Mouse (Mus musculus): ENCODE results near the gene Fat1.
A peak's percentile ranks its signal among the peaks of the same experiment; 100 is the strongest.

The Fat1 gene

DNA sequence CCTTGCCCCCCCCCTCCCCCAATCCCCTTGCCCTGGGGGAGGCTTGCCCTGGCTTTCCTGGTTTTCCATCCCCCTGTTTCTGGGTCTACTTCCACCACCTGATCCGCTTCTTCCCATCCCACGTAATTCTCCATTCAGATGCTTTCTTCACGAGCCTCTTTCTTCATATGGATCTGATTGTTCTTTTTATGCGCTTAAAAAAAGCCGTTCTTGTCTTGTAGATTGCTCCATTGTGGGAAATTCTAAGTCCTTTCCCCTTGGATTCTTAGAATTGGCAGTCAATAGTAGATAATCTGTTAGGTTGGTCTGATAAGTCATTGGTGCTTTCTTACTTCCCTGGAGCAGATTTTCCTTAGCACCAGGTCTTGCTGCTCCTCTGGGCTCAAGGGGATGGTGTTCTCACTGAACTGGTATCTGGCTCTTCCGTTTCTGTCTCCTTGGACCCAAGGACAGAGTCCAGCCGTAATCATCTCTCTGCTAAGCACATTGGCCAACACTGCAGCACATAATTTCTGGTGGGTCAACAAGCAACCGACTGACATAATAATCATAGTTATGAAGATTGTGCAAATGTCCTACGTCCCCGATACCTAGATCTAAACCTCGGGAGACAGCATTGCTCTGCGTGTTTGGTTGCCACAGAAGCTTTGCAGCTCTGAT is 27.5 kb downstream of the Fat1 start:
- no peak for DNase-seq

DNA sequence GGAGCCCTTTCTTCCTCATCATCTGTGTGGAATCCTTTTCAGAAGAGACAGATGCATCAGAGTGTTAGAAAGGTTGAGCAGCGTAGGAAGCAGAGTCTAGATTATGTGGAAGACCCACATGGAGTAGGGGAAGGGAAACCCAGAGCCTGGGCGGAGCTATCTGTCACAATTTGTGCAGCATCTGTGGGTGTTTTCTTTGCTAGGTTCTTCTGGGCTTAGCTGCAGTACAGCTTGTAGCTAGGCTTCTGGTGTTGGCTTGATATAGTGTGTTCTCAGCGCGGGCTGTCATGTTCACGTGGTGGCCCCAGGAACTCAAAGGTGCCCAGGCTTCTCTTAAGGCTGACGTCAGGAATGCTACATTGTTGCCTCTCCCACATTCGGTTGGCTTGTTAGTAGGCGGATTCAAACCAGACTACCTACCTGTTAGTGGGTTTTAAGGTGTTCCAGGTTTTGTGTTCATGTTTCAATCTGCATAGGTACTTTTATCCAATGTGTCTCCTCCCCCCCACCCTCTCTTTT is 32.3 kb downstream of the Fat1 start:
- no peak for DNase-seq

DNA sequence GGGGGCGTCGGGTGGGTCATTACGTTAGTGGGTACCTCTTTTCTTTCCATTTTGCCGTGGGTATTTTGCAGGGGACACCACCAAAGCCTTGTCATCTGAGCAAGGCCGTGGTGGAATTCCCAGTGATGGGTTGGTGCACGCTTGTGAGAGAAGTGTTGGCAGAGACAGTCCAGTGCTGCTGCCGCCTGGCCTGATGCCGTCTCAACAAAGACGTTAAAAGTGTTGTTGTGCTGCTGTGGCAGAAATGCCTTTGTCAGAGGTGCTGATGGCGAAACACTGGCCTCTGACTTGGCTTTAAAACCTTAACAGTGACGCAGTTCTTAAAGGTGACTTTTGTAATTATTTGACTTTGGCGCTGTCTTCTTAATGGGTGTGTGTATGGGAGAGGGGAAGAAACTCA is 34.8 kb downstream of the Fat1 start:
- no peak for DNase-seq

DNA sequence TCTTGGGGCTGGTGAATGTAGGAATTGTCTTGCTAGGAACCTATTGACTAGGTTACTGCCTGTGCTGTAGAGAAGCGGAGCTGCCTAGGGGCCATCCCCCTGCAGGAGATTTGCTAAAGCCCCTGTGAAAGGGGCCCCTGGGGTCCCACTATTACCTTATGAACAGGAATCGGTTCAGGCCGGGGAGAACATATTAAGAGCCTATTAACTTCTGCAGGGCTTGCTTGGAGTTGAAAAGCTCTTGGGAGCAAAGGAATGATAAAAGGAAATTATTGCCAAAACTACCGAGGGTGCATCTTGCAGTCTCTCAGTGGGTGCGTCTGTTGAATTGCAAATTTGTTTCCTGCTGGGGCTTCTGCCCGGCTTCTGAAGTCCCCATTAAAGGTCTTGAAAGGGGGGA is 36.1 kb downstream of the Fat1 start:
- no peak for DNase-seq

DNA sequence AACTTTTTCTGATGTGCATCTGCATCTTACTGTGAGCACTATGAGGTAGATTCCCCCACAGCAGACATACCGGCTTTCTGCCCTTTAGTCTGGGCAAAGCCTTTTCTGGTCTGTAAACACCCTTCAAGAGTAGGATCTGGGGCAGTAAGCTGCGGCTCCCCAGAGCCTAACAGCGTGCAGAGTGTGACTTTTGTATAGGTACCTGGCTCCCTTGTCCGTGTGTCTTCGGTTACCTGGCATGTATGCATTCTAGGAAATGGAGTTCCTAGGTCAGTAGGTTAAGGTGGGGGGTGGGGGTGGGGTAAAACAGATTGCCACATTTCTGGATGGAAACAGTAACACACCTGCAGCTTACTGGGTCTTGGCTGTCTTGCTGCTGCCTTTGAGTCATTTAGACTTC is 36.7 kb downstream of the Fat1 start:
- DNase-seq, result no peak

DNA sequence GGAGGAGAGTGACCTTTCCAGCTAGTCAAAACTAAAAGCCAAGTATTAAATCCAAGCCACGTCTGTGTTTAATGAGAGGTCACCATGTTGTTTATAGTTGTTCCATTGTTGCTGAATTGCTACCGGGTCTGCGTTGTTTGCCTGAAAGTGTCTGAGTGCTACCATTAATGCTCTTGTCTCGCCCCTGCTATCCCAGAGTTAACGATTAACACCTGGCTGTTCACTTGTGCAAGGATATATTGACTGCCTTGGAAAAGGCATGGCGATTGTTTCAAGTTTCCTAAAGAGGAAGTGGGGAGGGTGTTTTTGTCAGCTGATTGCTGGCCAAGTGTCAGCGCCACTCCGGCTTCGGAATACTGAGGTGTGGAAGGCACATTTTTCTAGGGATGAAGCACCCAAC is 39.9 kb downstream of the Fat1 start:
- DNase-seq, result no peak

DNA sequence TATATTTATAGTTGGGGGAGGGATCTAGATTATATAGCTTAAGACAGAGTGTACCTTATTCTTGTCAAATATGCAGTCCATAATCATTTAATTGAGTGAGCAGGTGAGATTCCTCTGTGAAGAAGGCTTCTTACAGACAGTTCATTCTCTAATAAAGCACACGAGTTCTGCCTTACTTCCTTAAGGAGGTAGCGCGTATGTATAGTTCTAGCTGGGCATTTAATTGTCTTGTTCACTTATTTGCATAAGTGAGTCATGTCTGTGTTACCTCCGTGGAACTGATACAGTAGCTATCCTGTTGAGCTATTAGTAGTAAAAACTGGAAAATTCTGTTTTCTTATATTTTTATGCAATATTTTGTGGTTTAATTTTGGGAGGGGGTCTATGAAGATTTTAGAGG is 40.4 kb downstream of the Fat1 start:
- DNase-seq, result no peak

DNA sequence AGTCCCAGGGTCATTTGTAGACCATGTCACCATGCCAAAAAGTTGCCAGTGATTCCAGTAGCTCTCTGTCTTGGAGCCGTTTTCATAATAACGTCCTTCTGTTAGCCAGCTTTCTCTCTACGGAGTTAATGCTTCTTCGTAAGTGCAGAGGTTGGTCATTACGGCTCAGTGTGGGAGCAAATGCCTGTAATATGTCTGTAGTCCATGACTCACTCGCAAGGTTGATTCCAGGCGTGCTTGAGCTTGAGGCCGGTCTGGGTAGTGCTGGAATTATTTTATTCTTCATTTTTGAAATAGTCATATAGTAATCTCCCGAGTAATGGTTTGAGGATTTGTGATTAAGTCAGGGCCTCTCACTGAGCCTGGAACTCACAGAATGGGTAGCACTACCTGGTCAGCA is 43.4 kb downstream of the Fat1 start:
- DNase-seq, result no peak

DNA sequence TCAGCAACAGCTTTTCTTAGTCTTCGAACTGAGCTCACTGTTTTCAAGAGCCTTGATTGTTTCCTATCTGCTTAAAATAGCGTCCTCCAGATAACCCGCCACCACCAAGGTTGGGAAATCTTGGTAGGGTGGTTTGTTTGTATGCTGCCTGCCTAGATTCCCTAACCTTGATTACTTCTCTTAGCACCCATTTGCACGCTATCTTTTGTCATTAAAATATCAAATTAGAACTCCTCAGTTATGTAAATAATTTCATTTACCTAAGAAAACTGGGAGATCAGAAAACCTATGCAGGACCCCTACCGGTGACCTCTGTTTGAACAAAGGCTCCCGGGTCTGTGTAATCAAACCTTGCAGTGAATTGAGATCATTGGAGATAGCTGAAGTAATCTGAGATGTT is 44.0 kb downstream of the Fat1 start:
- DNase-seq, result no peak

DNA sequence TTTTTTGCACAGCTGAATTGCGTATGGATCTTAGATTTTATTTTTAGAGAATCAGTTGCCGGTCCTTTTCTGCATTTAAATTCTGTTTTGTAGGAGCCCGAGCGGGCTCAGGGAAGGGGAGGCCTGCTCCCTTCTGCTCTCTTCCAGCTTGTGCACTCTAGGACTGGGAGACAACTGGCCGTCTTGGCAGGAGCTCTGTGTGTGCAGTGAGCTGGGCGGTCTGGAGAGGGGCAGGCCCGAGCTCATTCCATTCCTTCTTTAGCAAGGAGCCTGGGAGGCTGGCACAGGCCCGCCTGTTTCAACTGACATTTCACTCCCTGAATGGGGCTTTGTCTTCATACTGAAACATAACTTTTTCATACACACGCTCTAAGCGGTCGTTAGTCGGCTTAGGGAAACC is 44.8 kb downstream of the Fat1 start:
- peak; percentile 30 for DNase-seq

DNA sequence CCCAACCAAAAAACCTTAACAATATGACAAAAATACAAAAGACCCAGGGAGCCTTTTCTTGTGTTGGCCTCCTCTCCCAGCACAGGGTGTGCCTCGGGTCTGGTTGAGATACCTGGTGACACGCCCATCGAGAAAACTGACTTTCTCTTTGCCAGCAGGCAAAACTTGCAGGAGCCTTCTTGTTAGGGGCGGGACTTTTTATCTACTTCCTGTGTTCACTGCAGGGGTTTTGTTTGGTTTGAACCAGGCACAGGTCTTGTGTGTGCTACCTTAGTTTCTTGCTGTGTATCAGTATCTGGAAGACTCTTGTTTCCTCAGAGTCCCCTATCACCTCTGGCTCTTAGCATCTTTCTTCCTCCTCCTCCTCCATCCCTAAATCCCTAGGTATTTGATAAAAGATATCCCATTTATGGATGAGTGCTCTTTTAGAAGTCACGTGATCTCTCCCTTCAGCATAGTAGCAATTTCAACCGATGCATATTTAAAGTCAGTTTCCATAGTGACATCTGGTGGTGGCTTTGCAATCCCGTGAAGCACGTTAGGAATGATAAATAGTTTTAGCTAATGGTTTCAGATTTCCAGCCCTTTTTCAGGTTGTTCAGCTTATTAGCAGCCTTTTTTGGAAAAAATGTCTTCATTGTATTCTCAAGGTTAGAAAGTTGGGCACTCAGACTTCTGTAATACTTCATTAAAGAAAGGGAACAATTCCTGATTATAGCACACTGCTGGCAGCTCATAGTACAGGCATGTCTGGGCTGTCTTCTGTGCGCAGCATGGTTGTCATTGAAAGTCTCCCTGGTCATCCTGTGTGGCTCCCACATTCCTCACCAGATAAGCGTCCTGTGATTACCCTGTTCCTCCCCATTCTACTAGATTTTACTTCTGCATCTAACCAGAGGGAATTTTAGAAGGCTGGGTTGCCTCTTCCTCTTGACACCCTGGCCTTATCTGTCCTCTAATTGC is 50.4 kb downstream of the Fat1 start:
- no peak for DNase-seq

DNA sequence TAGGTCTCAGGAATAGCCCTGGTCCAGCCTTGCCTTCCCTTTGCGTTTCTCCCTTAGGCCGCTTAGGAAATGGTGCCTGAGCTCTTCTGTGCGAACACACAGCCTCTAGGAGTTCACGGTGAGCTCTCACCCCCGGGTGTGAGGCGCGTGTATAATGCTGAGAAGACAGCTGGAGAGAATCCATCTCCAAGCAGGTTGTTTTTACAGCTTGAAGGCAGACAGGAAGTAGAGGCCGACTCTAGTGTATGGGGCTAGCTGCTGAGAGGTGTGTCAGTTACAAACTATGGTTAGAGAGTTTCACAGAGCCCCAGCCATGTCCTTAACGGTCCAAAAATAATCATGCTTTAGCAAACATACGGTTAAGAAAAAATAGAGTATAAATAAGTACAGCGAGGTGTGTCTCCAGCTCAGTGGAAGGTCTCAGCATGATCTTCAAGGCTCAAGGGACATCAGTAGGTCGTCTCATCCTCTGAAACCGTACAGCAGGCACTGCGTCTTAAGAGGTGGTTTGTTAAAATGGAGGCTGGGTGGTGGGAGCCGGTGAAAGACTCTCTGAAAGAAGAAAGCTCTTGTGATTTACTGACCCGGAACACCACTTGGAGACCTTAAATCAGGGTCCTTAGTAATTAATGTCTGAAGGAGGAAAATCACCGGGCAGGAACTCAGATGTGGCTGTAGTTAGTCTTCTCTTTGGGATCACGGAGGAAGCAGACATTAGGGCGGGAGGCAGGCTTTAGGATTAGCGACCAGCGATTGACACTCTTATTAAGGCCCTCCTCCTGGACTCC is 56.6 kb downstream of the Fat1 start:
- no peak for DNase-seq

DNA sequence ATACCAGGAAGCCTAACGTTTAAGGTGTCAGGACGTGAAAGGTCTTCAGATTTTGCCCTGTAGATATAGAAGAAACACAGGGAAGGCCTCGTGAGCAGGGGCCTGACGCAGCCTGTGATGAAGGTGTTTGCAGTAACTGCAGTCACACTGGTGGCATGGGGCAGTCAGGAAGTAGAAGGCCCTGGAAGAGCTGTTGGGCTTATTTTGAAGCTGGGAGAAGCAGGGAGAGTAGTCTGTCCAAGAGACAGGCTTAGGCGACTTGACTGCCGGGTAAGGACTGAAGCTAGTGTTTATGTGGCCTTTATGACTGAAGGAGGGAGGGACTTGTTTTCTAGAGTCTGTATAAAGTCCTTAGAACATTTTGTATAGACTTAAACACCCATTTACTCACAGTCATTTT is 57.4 kb downstream of the Fat1 start:
- DNase-seq, result no peak

DNA sequence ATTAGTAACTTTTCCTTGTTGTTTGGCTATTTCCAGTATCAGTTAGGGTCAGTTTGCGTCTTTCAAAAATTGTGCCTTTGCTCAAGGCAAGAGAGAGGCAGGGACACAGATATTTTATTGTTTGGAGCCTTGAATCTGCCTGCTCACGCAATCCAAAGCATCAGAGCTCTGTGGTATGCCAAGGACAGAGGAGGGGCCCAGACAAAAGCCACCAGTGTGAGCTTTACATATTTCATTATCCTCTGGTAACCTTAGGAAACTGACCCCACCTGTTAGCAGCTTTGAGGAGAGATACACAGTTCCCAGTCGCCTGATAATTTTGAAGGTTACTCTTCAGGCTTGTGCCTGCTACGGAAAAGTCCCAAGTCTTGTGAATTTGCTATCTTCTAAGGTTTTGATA is 58.1 kb downstream of the Fat1 start:
- no peak for DNase-seq

DNA sequence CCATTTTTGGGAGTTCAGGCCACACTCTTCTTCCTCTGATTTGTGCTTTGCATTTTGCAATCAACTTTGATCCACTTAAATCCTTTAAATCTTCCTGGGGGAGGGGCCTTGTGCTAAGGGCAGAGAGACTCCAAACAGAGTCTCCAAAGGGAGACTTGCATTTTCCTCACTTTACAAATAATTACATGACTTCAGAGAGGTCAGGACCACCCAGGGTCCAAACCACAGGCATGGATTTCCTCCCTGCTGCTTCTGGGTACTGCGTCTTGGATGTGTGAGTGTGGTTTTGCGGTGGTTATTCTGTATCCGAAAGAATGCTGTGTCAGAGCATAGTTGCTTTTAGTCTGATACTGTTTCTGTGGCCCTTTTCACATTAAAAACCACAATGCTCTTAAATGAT is 61.2 kb downstream of the Fat1 start:
- DNase-seq, result no peak

DNA sequence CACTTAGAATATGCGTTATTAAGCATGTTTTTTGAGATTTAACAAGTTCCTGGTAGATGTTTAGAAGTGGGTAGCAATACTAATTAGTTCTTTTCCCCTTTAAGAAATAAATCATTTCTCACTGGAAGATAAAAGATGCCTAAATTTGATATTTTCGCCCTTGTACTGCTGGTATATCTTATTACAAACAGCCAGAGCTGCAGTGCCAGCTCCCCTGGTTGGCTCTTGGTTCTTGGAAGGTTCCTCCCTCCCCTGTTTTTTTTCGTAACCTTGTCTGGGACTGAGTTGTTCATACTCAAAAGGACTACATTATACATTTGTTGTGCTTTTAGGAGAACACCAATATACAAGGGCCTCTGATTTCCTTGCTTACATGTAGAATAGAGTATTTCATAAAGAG is 62.1 kb downstream of the Fat1 start:
- no peak for DNase-seq

DNA sequence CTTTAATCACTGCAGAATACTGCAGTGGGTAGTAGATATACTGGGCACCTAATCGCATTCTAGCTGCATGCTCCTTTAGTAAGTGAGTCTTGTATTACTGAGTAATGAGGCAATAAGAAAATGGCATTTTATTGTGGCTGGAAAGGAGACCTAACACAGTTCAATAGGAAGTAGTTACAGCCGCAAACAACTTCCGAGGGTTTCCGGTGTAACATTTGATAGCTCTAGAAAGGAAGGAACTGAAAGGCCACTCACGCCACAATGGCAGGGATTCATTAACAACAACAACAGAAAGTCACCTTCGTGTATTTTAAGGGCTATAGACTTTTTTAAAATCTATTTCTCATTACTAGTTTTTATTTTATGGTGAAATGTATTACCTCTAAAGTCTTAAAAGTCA is 62.6 kb downstream of the Fat1 start:
- no peak for DNase-seq

DNA sequence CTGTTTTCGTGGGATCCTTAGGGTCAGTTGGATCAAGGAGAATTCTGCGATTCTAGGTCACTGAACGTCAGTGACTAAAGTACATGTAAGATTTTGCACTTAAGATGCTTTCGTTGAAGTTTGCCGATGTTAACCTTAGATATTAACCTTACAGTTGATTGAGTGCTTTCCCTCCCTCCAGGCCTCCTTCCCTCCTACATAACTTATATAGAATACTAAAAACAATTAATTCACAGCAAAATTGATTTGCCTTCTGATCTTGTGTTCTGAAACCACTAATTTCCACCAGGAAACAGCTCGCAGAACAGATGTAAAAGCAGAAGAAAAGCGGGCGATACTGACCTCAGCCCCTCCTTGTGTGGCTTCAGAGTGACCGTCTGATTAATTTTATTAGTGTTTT is 63.0 kb downstream of the Fat1 start:
- DNase-seq, result no peak

DNA sequence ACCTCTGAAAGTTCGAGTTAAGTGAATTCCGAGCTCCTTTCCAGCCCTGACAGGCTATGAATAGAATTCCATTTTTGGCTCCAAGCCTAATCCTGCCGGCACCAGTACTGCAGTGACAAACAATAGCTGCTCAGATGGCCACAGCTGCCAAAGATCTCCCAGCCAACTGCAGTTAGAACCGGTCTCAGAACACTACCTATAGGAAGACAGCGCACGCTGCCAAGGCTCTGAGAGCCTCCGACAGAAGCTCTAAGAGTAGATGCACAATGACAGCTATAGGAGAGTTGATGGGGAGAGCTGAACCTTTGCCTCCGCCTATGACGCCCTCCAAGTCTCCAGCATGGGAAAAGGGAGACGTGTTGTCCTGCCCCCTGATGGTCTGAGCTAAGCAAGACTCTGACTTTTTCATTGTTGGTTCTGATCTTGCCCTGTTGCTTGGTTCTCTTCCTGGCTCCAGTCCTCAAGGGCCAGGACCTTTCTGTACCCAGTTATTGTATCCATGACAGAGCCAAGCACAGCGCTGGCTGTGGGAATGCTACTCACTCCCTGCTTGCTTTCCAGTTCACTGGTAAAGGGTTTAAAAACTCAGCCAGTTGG is 63.5 kb downstream of the Fat1 start:
- peak; percentile 47 for DNase-seq

DNA sequence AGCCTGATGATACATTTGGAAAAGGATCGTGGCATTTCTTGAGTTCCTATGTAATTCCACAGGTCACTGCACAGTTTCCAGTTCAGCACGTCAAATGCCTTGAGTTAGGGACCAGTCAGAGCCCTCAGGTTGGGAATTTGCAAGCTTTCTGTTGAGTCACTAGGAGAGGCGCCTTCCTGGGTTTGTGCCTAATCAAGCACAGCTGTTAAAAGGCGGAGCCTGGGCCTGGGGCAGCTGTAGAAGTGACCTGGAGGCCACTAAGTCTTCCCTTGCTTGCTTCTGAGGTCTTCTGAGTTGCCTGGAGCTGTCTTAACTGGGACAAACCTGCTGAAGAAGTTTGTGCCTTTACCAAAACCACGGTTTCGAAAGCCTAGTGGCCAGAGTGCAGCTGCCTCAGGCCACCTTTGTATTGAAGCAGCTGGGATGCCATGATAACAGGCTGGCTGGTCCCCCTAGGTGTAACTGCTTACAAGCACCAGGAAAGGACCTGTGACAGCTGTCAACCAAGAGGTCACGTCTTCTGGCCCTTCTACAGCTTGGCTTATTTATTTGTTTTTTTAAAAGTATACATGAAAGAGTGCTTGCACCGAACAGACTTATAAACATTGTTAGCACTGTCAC is 66.4 kb downstream of the Fat1 start:
- no peak for DNase-seq

DNA sequence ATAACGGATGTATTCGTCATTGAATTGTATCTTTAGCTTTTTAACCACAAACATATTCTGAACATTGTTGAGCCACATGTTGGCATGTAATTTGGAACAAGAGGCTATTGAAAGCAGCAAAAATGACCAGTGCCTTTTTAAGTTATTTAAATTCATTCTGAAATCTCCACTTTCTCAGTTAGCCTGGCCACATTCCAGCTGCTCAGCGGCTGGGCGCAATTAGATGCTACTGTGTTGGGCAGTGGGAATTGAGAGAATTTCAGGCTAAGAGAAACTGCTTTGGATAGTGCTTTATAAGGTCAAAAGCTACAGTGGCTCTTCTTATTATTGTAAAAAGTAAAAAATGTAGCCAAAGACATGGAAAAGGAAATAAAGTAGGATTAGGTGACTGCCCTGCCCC is 67.4 kb downstream of the Fat1 start:
- DNase-seq, result no peak

DNA sequence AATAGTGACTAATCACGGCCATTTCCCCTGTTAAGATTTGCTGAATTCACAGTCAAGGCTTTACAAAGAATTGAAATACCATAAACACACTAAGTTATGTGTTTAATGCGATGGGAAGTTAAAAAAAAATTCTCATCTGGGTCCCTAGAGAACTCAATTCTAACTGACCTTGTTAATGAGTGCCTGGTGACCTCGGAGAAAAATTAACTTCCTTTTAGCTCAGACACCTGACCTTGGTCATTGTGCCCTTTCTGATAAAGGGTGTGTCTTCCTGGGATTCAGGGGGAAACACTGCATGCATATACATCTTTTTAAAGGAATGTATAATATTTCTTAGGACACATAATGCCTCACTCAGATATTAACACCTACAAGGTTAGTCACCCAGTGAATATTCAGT is 68.8 kb downstream of the Fat1 start:
- no peak for DNase-seq

DNA sequence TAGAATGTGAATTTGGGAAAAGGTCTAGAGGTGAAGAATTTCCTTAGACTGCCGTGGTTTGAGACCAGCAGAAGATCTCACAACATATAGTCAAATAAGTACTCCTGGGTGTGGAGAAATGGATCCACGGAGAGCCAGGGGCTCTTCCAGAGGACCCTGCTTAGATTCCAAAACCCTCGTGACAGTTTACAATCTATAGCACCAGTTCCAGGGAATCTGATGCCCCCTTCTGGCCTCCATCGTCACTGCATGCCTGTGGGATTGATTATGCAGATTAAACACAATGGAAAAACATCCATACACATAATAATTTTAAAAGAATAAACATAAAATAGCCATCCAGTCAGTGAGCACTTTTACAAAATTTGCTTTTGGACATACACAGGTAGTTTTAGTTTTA is 75.4 kb downstream of the Fat1 start:
- peak; percentile 69 for DNase-seq
